Mouse (Mus musculus) cerebellum, postnatal 10 days (tissue): Measurements from ENCODE around the gene Ubap1.

Experiments used
- DNase-seq, 2 experiments: peaks; one replicate each; pipeline ENCODE4 v3.0.0; 2021; ENCODE audit warnings: mixed read lengths in 2 of 2

The Ubap1 gene

DNA sequence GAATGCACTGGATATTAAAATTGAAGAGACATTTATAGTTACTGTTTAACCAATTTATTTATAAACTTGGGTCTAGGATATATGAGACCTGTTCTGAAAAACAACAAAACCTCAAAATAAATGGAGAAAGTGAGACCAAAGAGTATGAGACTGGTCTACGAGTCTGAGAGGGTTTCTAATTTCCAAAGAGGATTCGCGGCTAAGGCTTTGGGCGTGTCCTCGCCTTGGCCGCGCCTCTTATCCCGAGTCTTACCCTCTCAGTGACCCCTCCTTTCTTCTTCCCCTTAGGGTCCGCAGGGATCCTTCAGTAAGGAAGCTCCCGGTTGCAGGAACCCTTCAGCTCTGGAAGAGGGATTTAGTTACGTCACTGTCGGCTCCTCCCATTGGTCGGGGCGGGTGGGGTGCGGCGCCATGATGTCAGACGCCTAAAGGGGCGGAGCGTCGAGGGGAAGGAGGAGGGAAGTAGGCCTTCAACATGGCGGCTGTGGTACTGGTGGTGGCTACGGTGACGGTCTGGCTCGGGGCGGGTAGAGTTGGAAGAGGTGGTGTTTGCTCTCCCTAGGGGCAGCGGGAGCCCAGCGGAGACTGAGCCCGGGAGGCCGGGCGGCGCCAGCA, at the start of gene Ubap1:
Gene Ubap1, plus strand, starts transcription at position 413 of the 615 bp plus-strand sequence.
- peak; percentile 97 to 99 for DNase-seq

DNA sequence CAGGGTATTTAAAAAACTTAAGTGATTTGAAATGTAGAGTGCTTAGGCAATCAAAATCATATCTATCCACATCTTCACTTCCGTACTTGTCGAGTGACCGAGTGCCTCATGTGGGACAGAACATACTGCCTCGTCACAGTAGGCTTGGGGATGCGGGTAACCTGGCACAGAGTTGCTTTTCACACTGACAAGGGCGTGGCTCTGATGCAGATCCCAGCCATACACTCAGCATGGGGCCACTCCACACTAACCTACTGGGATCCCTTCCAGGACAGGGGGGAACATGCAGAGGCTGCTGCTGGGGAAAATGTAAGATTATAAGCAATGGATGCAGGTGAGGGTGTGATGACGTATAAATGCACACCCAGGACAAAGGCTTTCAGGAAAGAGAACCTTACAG, 45.1 kb upstream of the Ubap1 start:
- DNase-seq: peak; percentile 51 to 56

DNA sequence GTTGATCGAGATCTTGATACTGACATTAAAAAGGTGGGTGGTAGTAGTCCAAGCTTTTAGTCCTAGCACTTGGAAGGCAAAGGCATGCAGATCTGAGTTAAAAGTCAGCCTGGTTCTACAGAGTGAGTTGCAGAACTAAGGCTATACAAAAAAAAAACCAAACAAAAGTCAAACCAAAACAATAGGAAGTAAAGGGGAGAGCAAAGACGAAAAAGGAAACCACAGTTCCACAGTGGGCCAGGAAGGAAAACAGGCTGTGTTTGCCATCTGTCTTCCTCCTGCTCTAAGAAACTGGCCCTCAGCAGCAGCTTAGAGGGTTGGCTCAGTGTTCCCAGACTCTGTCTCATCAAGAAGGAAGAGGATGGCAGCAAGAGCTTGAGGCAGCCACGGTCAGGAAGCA, 44.5 kb upstream of the Ubap1 start:
- peak; percentile 25 to 28 for DNase-seq

DNA sequence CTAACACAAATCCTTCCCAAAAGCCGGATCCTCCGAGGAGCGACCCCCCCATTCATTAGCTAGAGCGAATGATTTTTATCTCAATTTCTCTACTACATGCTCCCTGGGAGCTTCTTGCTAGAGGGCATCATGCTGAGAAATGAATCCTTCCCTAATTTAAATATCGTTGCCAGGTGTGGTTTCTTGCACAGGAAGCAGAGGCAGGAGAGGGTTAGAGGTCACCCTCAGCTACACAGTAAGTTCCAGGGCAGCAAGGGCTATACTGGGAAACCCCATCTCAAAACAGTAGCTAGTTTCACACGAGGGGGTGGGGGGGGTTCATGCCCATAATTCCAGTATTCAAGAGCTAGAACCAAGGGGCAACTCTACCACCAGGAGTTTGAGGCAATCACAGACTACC, 41.4 kb upstream of the Ubap1 start:
- no peak for DNase-seq

DNA sequence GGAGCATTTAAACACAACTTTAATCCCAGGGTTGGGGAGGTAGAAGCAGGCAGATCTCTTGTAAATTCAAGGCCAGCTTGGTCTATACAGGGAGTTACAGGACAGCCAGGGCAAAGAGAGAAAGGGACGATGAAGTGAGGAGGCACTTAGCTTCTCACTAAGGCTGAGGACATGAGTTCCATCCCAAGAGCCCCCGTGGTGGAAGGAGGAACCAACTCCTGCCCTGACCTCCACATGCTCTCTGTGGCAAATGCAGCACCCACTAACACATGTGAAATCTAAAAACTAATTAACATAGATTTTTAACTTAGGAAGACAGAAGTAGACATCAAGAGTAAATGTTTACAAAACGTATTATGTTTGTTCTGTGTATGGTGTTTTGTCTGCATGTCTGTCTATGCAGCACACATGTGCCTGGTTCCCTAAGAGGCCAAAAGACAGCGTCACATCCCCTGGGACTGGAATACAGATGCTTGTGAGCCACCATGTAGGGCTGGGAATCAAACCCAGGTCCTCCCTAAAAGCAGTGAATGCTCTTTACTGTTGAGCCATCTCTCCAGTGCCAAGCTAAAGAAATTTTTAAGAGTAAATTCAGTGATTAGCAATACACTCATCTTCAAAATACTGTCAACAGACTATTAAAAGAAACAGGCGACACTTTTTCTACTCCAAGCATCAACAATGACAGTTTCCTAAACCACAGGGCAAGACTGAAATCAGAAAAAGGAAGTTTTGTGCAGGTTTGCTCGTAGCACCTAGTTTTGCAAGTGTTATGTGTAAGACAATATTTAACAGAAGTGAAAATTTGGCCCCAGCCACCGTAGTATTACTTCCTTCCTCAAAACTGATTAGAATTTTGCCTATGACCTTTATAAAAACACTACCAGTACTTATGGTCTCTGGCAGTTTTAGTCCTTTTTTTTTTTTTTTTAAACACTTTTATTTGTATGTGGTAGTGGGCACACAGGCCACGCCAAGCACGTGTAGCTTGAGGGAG, 37.9 kb upstream of the Ubap1 start:
- DNase-seq: no peak

DNA sequence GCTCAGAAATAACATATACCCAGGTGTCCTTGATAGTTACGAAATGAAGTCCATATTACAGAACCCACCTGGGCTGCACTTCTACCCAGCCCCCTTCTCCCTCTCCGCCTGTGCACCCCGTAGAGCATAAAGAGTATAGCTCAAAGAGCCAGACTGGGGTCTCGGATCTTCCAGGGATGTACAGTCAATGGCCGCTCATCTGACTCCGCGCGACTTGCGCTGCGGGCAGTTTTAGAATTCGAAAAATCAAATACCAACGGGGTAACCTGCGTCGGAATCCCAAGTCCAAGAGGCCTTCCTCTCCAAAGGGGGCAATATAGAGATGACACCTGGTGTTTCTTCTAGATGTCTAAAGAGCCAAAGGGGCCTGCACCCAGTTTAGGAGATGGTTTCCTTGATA, 35.1 kb upstream of the Ubap1 start:
- DNase-seq: peak; percentile 14 to 36

DNA sequence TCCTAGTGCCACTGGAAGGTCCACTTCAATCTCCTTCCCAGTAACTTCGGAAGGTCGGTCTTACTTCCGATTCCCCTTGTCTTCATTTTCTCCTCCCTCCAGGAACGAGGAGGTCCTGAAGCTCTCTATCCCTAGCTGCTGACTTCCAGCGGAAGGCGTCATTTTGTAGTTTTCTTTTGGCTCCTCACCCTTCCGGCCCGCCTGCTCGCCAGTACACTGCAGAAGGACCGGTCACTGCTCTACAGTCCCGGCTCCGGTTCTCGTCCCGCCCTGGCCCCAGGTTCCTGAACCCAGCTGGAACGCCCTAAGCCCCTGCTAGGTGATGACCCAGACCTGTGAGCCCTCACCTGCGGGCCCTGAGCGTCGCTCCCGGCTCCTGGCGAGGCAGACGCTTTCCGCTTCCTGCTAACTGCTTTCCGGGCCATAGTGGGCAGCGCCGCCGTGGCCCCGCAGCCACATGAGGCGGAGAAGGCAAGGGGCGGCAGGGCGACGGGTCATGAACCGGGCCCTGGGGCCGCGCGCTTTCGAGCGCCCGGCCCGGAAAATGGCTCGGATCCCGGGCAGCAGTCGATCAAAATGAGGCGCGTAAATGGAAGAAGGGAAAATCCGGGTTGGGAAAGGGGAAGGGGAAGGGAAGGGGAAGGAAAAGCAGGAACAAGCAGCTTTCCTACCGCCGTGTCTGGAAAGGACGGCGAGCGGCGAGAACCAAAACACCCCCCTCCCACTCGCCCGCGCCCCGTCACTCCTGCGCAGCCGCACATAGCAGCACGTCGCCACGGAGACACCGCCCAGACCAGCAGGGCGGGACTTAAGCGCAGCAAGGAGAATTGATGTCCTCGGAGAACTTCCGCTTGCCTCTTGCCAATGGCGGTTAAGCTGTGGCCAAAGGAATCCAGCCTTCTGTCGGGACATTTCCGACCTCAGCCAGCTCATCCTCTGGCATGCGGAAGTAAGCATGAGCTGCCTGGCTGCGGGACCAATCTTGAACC, 34.4 kb upstream of the Ubap1 start, which contains the start of gene Dcaf12:
Gene Dcaf12, minus strand, starts transcription at position 749 of the 989 bp plus-strand sequence.
- DNase-seq: peak; percentile 97 to 98

DNA sequence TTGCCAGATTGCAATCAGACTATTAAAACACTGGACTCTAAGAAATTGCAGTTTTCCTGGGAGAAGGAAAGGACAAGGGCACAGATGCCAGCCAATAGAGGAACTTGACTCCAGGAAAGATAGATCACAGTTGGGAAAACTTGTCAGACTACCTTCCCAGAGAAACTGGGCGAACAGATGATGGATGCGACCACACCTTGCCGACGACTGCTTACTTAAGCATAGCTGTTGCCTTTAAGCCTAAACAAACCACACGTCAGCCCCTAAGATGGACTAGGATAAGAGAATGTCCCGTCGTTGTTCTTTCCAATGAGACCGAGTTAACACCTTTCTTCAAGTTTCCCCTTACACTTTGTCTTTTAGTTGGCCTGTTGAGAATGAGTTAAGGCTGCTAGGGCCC, 33.6 kb upstream of the Ubap1 start:
- peak in 1 of 2 experiments; percentile 19 for DNase-seq

DNA sequence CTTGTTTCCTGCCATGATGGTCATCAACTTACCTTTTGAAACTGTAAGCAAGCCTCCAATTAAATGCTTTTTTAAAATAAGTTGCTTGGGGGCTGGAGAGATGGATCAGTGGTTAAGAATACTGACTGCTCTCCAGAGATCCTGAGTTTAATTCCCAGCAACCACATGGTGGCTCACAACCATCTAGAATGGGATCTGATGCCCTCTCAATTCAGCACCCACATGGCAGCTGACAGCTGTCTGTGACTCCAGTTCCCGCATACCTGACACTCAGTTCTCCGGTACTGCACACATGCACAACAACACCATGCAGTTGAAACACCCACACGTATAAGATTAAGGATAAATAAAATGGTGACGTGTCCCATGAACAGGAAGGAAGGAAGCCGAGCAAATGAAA, 30.5 kb upstream of the Ubap1 start:
- DNase-seq: no peak

DNA sequence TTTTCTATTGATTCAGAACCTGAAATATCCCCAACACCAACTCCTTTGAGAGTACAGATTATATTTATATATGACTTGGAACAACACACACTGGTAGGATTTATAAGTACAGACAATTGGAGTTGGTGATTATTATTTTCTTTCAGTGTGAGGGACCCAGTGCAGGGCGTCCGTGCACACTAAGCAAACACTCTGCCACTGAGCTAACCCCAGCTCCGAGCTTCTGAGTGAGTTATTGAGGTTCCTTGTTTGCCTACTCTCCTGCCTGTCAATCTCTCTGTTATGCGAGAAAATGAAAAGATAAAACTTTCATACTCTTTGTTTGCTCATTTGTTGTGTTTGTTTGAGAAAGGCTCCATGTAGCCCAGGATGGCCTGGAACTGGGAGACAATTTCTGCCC, 27.8 kb upstream of the Ubap1 start:
- DNase-seq: no peak

DNA sequence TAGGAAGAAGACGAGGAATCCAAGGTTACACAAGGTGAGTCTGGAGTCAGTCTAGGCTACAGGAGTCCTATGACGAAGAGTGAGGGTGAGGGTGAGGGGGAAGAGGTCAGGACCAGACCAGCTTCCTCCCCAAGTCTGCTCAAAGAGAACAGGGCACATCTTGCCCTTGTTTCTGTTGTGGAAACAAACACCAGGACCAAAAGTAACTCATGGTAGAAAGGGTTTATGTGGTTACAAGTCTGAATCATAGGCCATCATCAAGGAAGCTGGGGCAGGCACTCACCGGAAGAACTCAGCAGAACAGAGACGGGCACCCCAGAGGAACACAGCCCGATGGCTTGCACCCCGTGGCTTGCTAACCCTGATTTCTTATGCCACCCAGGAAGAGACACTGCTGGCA, 21.9 kb upstream of the Ubap1 start:
- no peak for DNase-seq

DNA sequence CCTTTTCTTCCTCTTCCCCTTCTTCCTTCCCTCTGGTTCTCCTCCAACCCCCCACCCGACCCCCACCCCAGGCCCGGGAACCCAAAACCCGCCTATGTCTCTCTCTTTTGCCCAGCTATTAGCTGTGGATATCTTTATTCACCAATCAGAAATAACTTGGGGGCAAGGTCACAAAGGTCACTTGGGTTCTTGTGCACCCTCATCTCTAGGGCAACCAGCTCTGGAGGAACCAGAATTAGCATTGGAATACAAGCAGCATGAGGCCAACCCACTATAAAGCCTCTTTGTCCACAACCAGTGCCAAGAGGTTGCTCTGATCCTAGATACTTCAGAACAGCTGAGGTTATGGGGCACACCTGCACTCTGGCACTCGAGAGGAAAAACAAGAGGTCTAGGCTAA, 19.3 kb upstream of the Ubap1 start:
- no peak for DNase-seq

DNA sequence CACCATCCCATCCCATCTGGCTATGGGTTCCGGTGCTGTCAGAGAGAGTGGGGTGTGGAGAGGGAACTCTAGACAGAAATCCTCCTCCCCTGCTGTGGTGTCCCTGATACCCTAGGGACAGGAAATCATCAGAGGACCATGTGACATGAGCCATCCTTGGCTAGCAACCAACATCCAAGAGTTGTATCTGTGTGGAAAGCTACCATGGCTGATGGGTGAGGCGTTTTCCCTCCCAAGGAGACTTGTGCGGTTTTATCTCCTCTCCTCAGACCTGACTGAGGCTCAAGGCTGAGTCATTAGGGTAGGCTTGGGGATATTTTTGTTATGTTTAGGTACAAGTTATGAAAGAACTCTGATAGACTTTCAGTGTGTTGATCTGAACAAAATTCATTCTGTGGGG, 17.7 kb upstream of the Ubap1 start:
- DNase-seq: no peak

DNA sequence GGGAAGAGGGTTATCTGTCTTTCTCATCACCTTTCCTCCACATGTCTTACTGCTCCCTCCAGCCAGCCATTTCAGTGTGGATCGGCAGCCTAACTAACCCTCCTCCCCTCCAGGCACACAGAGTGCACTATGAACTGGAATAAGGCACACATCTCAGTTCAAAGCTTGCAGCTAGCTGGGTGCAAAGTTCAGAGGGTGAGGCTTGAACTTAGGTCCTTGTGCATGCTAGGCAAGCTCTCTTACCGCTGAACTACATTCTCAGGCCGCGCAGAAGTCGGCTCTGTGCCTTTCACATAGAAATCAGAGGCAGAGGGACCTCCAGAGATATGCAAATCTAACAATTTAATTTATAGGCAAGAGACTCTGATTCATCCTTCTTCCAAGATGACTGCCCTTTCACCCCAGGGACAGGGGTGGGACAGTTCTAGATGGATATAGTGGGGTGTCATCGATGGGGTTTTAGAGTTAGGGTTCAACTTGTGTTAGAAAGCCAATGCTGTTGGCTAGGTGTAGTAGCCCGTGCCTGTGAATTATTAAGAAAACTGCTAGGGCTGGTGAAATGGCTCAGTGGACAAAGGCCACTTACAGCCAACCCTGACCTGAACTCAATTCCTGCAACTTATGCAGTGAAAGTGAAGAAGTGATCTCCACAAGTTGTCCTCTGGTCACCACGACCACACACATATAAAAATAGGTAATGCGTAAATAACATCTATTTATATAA, 16.9 kb upstream of the Ubap1 start:
- no peak for DNase-seq

DNA sequence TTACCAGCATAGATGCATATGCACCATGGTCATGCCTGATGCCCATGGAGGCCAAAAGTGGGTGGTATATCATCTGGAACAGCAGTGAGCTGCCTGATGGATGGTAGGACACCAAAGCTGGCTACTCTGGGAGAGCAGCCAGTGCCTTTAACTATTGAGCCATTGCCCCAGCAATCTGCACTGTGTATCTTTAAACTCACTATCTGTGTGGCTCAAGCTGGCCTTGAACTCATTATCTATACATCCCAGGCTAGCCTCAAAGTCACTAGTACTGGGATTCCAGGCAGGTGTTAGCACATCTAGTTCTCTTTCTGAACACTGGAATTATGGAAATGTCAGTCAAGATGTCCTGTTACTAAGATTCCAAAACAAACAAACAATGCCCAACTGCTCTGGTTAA, 12.2 kb upstream of the Ubap1 start:
- no peak for DNase-seq

DNA sequence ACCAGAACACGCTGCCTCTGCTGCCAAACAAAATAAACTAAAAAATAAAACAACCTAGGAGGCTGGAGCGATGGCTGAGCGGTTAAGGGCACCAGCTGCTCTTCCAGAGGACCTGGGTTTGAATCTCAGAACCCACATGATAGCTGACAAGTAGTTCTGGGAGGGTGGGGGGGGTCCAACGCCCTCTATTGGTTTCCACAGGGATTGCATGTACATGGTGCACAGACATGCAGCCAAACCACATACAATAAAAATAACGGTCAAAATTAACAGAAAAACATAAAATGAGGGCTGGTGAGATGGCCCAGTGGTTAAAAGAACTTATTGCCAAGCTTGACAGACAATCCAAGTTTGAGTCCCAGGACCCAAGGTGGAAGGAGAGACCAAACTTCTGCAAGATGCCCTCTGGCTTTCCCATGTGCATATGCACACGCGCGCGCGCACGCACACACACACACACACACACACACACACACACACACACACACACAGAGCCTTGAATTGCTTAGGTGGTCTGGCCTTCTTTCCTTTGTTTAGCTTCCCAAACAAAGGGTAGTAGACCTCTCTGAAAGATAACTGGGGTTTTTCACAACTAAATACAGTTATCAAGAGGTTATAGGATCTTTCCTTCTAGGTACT, 7.8 kb upstream of the Ubap1 start:
- DNase-seq: no peak

DNA sequence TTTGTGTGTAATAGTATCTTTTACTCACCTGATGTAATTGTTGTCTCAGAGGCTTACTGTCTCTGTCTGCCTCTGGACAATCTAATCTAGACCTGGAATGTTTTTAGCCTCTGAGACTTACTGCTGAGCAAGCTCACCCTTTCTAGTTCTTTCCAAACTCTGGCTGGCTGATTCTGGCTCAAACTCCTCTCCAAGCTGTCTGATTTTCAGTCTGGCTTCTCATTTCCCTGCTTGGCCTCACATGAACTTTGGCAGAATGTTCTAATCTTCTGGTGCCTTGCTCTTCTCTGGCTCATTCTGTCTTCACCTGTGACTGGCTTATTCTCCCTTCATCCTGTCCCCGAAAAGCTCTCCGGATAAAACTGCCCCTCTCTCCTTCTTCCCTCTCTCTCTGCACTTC, 2.8 kb upstream of the Ubap1 start:
- DNase-seq: peak; percentile 51 to 58

DNA sequence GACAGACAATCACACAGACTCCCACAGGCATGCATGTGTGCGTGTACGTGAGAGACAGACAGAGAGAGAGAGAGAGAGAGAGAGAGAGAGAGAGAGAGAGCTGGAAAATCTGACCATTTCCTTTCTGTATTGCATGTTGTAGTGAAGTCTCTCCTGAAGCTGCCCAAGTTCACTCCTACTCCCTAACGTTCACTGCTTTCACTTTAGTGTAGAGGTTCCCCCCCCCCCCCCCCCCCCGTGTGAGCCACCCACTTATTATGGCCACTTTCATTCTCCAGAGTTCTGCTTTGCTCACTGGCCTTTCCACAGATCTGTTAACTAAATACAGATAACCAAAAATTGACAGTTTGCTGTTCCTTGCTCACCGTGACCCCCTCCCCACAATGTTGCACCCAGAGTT, 957 bp upstream of the Ubap1 start:
- no peak for DNase-seq

DNA sequence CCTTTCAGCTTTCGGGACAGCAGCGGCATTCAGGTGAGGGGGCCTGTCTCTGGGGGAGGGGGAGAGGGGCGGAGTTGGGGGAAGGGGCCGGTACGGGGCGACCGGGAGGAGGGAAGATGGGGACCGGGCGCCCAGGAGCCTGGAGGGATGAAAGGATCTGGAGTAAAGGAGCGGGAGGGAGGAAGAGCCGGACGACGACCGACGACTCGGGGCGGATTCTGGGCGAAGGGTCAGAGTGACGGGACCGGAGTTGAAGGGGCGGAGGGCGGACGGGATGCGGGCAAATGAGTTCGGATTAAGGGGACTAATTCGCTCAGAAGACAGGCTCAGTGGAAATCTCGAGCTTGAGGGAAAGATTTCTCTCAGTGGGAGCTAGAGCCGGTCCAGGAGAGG, 399 bp downstream of the Ubap1 start:
- no peak for DNase-seq

DNA sequence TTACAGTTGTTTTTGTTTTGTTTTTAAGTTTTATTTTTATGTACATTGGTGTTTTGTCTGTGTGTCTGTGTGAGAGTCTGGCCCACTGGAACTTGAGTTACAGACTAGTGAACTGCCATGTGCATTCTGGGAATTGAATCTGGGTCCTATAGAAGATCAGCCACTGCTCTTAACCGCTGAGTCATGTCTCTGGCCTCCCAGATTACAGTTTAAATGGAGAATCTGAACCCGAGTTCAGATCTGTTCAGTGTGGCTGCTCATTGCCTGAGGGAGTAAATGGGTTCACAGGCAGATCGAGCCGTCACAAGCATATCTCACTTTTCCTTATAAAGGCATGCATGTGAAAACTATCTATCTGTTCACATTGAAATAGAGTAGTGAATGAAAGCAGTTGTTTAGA, 4.0 kb downstream of the Ubap1 start:
- DNase-seq: no peak

DNA sequence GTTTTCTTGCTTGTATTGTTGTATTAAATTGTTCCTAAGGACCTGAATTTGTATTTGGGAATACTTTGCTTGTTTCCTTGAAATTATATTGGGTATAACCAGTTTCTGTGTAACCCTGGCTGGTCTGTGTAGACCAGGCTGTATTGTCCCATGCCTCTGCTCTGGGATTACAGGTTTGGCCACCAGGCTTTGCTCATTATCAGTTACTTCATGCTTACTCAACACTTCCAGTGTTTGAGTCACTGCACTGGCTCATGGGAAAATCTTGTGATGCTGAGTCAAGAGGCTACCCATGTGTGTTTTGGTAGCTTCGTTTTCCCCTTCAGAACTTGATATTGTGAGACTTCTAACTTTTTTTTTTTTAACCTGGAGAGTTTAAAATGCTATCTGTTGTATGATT, 4.5 kb downstream of the Ubap1 start:
- no peak for DNase-seq

DNA sequence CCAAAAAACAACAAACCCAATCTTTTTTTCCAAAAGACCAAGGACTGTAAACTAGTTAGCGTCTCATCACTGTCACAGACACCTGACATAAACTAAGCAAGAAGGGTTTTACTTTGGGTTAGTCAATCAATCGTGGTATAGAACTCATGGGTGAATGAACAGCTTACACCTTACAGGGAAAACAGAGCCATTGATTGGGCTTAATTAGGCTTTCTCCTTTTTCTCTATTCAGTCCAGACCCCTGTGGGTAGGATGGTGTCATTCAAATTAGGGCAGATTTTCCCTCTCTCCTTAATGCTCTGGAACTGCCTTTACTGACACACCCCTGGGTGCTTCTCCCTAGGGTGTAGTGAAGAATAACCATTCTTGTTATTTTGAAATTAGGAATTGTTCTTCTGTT, 8.4 kb downstream of the Ubap1 start:
- no peak for DNase-seq
